Mouse (Mus musculus): Measurements from ENCODE around the gene Aifm1. TPM values are rescaled to one million over a fixed set of nuclear protein-coding genes. Genes with fewer than 3 reads are reported as not detected.

Gene Aifm1
- 33.5 and 42.2 TPM in 2 replicates for polyA plus RNA-seq (2014; fragmentation: Nextera tagmentation; extraction: Ambion mirVana)

- peak within 1 kb of the TSS; percentile 46 for H3K4me3 ChIP-seq (ENCODE audit: low read depth, low read length)
- peak; percentile 97 for ATAC-seq (ENCODE audit: low read depth)
- peak within 1 kb of the TSS; percentile 42 for H3K9ac ChIP-seq (replicated peaks; ENCODE audit: low read depth, low read length)
- H3K9me3 ChIP-seq (ENCODE audit: control insufficient read depth, low read length): no peaks in the 10 kb centered on the region
- no peaks in the 10 kb centered on the region for H3K36me3 ChIP-seq (ENCODE audit: control insufficient read depth, insufficient read depth, low read length)
- no peaks in the 10 kb centered on the region for H3K27me3 ChIP-seq (ENCODE audit: control insufficient read depth, insufficient read depth, low read length)
- WGBS: 27% methylated on average over 43 of the region's 45 CpGs
- H3K27ac ChIP-seq (ENCODE audit: low read depth, low read length): no peak within 1 kb of the TSS
- peak within 1 kb of the TSS; percentile 54 for H3K4me2 ChIP-seq (ENCODE audit: low read depth, low read length)
- 0 out of 2 replicates have a peak, but pooled peaks cover 6% of the 10 kb centered on the region for H3K4me1 ChIP-seq (ENCODE audit: control insufficient read depth, insufficient read depth, low read length)
Measured at GRCm38 (mm10) chrX:48513166-48513807, at the start of gene Aifm1. Gene Aifm1, minus strand, starts transcription at chrX:48513563.

- H3K27me3 ChIP-seq (ENCODE audit: control insufficient read depth, insufficient read depth, low read length): no peaks in the 10 kb centered on the region
- H3K9ac ChIP-seq (replicated peaks; ENCODE audit: low read depth, low read length): no peak overlapping the region
- no peak overlapping the region for H3K4me3 ChIP-seq (ENCODE audit: low read depth, low read length)
- H3K4me2 ChIP-seq (ENCODE audit: low read depth, low read length): no peak overlapping the region
- WGBS: 42% methylated on average over 3 of the region's 3 CpGs
- H3K27ac ChIP-seq (ENCODE audit: low read depth, low read length): no peak overlapping the region
- no peaks in the 10 kb centered on the region for H3K4me1 ChIP-seq (ENCODE audit: control insufficient read depth, insufficient read depth, low read length)
- no peaks in the 10 kb centered on the region for H3K36me3 ChIP-seq (ENCODE audit: control insufficient read depth, insufficient read depth, low read length)
- H3K9me3 ChIP-seq (ENCODE audit: control insufficient read depth, low read length): no peaks in the 10 kb centered on the region
- ATAC-seq (ENCODE audit: low read depth): peak; percentile 34; the same call in 1 of the 2 replicates
Measured at GRCm38 (mm10) chrX:48532175-48532574, 18.8 kb upstream of the Aifm1 start.

GRCm38 (mm10) chrX:48526435-48526834 is 13.1 kb upstream of the Aifm1 start:
- WGBS: 61% methylated on average over 3 of the region's 3 CpGs
- no peak for ATAC-seq (ENCODE audit: low read depth)
- no peaks in the 10 kb centered on the region for H3K27me3 ChIP-seq (ENCODE audit: control insufficient read depth, insufficient read depth, low read length)

GRCm38 (mm10) chrX:48525866-48526265 is 12.5 kb upstream of the Aifm1 start:
- Histone ChIP-seq H3K36me3 (ENCODE audit: control insufficient read depth, insufficient read depth, low read length) (no peaks in the 10 kb centered on the region), H3K4me1 (ENCODE audit: control insufficient read depth, insufficient read depth, low read length) (peaks cover 5% of the 10 kb centered on the region; the same call in 1 of the 2 replicates), H3K4me2 (ENCODE audit: low read depth, low read length) (no peak overlapping the region), H3K9ac (replicated peaks; ENCODE audit: low read depth, low read length) (no peak overlapping the region), H3K27me3 (ENCODE audit: control insufficient read depth, insufficient read depth, low read length) (no peaks in the 10 kb centered on the region), H3K9me3 (ENCODE audit: control insufficient read depth, low read length) (no peaks in the 10 kb centered on the region), H3K4me3 (ENCODE audit: low read depth, low read length) (no peak overlapping the region), H3K27ac (ENCODE audit: low read depth, low read length) (no peak overlapping the region)
- ATAC-seq (ENCODE audit: low read depth): no peak
- 68% methylated on average over 8 of the region's 8 CpGs for WGBS

More at GRCm38 (mm10) chrX:48526435-48526834, 13.1 kb upstream of the Aifm1 start:
- Histone ChIP-seq H3K9ac (replicated peaks; ENCODE audit: low read depth, low read length) (no peak overlapping the region), H3K36me3 (ENCODE audit: control insufficient read depth, insufficient read depth, low read length) (no peaks in the 10 kb centered on the region), H3K4me1 (ENCODE audit: control insufficient read depth, insufficient read depth, low read length) (peaks cover 5% of the 10 kb centered on the region; the same call in 1 of the 2 replicates), H3K4me2 (ENCODE audit: low read depth, low read length) (no peak overlapping the region), H3K9me3 (ENCODE audit: control insufficient read depth, low read length) (no peaks in the 10 kb centered on the region), H3K27ac (ENCODE audit: low read depth, low read length) (no peak overlapping the region), H3K4me3 (ENCODE audit: low read depth, low read length) (no peak overlapping the region)

GRCm38 (mm10) chrX:48525332-48525731 is 12.0 kb upstream of the Aifm1 start:
- H3K9ac ChIP-seq (replicated peaks; ENCODE audit: low read depth, low read length): no peak overlapping the region
- H3K4me1 ChIP-seq (ENCODE audit: control insufficient read depth, insufficient read depth, low read length): peaks cover 5% of the 10 kb centered on the region; the same call in 1 of the 2 replicates
- H3K4me3 ChIP-seq (ENCODE audit: low read depth, low read length): no peak overlapping the region
- no peaks in the 10 kb centered on the region for H3K36me3 ChIP-seq (ENCODE audit: control insufficient read depth, insufficient read depth, low read length)
- no peaks in the 10 kb centered on the region for H3K9me3 ChIP-seq (ENCODE audit: control insufficient read depth, low read length)
- H3K4me2 ChIP-seq (ENCODE audit: low read depth, low read length): no peak overlapping the region
- no peaks in the 10 kb centered on the region for H3K27me3 ChIP-seq (ENCODE audit: control insufficient read depth, insufficient read depth, low read length)
- no peak overlapping the region for H3K27ac ChIP-seq (ENCODE audit: low read depth, low read length)
- WGBS: 58% methylated on average over 1 of the region's 1 CpGs
- no peak for ATAC-seq (ENCODE audit: low read depth)

- H3K9ac ChIP-seq (replicated peaks; ENCODE audit: low read depth, low read length): no peak overlapping the region
- H3K27me3 ChIP-seq (ENCODE audit: control insufficient read depth, insufficient read depth, low read length): no peaks in the 10 kb centered on the region
- no peaks in the 10 kb centered on the region for H3K36me3 ChIP-seq (ENCODE audit: control insufficient read depth, insufficient read depth, low read length)
- no peak overlapping the region for H3K27ac ChIP-seq (ENCODE audit: low read depth, low read length)
- peaks cover 5% of the 10 kb centered on the region; the same call in 1 of the 2 replicates for H3K4me1 ChIP-seq (ENCODE audit: control insufficient read depth, insufficient read depth, low read length)
- H3K4me3 ChIP-seq (ENCODE audit: low read depth, low read length): no peak overlapping the region
- WGBS: 65% methylated on average over 3 of the region's 3 CpGs
- peak overlapping the region; percentile 19 for H3K4me2 ChIP-seq (ENCODE audit: low read depth, low read length)
- no peaks in the 10 kb centered on the region for H3K9me3 ChIP-seq (ENCODE audit: control insufficient read depth, low read length)
- ATAC-seq (ENCODE audit: low read depth): no peak
Measured at GRCm38 (mm10) chrX:48523512-48523911, 10.1 kb upstream of the Aifm1 start.

GRCm38 (mm10) chrX:48521651-48522050 is 8.3 kb upstream of the Aifm1 start:
- Histone ChIP-seq H3K36me3 (ENCODE audit: control insufficient read depth, insufficient read depth, low read length) (no peaks in the 10 kb centered on the region), H3K4me2 (ENCODE audit: low read depth, low read length) (peak overlapping the region; percentile 61), H3K27ac (ENCODE audit: low read depth, low read length) (no peak overlapping the region), H3K4me3 (ENCODE audit: low read depth, low read length) (peak overlapping the region; percentile 48; the same call in 1 of the 2 replicates), H3K27me3 (ENCODE audit: control insufficient read depth, insufficient read depth, low read length) (no peaks in the 10 kb centered on the region), H3K4me1 (ENCODE audit: control insufficient read depth, insufficient read depth, low read length) (peaks cover 5% of the 10 kb centered on the region; the same call in 1 of the 2 replicates), H3K9ac (replicated peaks; ENCODE audit: low read depth, low read length) (no peak overlapping the region), H3K9me3 (ENCODE audit: control insufficient read depth, low read length) (no peaks in the 10 kb centered on the region)
- ATAC-seq (ENCODE audit: low read depth): no peak
- WGBS: 83% methylated on average over 3 of the region's 3 CpGs

GRCm38 (mm10) chrX:48519549-48520085 is 6.3 kb upstream of the Aifm1 start:
- no peaks in the 10 kb centered on the region for H3K36me3 ChIP-seq (ENCODE audit: control insufficient read depth, insufficient read depth, low read length)
- peaks cover 5% of the 10 kb centered on the region; the same call in 1 of the 2 replicates for H3K4me1 ChIP-seq (ENCODE audit: control insufficient read depth, insufficient read depth, low read length)
- peak overlapping the region; percentile 93 for H3K27ac ChIP-seq (ENCODE audit: low read depth, low read length)
- H3K4me2 ChIP-seq (ENCODE audit: low read depth, low read length): peak overlapping the region; percentile 61
- H3K9ac ChIP-seq (replicated peaks; ENCODE audit: low read depth, low read length): peak overlapping the region; percentile 69
- ATAC-seq (ENCODE audit: low read depth): peak; percentile 3; the same call in 1 of the 2 replicates
- H3K27me3 ChIP-seq (ENCODE audit: control insufficient read depth, insufficient read depth, low read length): no peaks in the 10 kb centered on the region
- no peaks in the 10 kb centered on the region for H3K9me3 ChIP-seq (ENCODE audit: control insufficient read depth, low read length)
- H3K4me3 ChIP-seq (ENCODE audit: low read depth, low read length): peak overlapping the region; percentile 48
- 26% methylated on average over 20 of the region's 20 CpGs for WGBS

Measured in neural tube, embryonic 14.5 days (tissue).